Comparison of ENCODE assay signal across 25 mouse cellular contexts in the genomic region with DNA sequence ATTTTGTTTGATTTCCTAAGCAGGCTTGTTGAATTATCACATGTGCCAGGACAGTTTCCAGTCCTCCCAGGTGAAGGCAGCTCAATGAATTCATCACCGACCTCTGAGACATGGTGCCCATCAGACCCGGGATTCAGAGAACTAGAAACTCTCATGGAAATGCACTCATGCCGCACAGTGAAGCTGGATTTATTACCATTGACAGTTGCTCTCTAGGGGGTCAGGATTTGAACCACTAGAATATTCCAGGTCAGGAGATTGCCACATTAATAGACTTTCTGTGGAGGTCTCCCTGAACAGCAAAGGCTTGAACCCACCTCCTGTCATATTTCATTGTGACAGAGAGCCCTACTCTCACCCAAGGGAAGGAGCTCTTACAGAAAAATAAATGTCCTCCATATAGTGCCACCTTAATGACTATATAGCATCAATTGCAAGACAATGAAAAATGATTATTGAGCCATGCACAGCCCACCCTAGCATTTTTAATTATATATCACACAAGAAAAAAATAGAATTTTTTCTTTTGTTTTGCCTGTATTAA.
A peak's percentile ranks its signal among the peaks of the same experiment; 100 is the strongest.
DNase-seq lines count a peak whose midpoint lies in the region; ATAC-seq and TF ChIP-seq lines count a peak whose summit lies in the region.
"Had no signal": no experiment of that assay in that cellular context is flagged by ENCODE, and none has a peak within 500 bp of the region (broad histone marks: within the 10 kb centered on the region; RNA-seq: fewer than 3 reads in every experiment).

No protein-coding gene starts in this region.

- H3K9ac ChIP-seq in heart, embryonic 15.5 days: no peak overlapping the region
- no peak overlapping the region for H3K9ac ChIP-seq in midbrain, embryonic 12.5 days (replicated peaks)
- no peak overlapping the region for H3K9ac ChIP-seq in hindbrain, postnatal 0 days (replicated peaks; ENCODE audit: low read length)
- H3K9ac ChIP-seq: embryonic facial prominence, embryonic 15.5 days; forebrain, embryonic 12.5 days; forebrain, postnatal 0 days; liver, embryonic 12.5 days; liver, postnatal 0 days had no signal

- whole genome bisulfite sequencing in heart, embryonic 15.5 days: 82% methylated on average over 3 of the region's 3 CpGs
- WGBS in midbrain, embryonic 12.5 days: 57% methylated on average over 3 of the region's 3 CpGs
- 88% methylated on average over 3 of the region's 3 CpGs for WGBS in midbrain, embryonic 10.5 days
- 63% methylated on average over 3 of the region's 3 CpGs for WGBS in hindbrain, postnatal 0 days

- no peak overlapping the region for H3K4me3 ChIP-seq in heart, embryonic 15.5 days
- no peak overlapping the region for H3K4me3 ChIP-seq in midbrain, embryonic 12.5 days
- no peak overlapping the region for H3K4me3 ChIP-seq in midbrain, embryonic 10.5 days
- no peak overlapping the region for H3K4me3 ChIP-seq in hindbrain, postnatal 0 days (ENCODE audit: low read length)
- H3K4me3 ChIP-seq: embryonic facial prominence, embryonic 15.5 days; forebrain, embryonic 12.5 days; liver, embryonic 12.5 days had no signal

- H3K9me3 ChIP-seq in heart, embryonic 15.5 days (replicated peaks): no peaks in the 10 kb centered on the region
- no peaks in the 10 kb centered on the region for H3K9me3 ChIP-seq in midbrain, embryonic 12.5 days
- H3K9me3 ChIP-seq in midbrain, embryonic 10.5 days (replicated peaks): no peaks in the 10 kb centered on the region
- H3K9me3 ChIP-seq in hindbrain, postnatal 0 days (ENCODE audit: low read length): no peaks in the 10 kb centered on the region
- H3K9me3 ChIP-seq: embryonic facial prominence, embryonic 15.5 days; forebrain, embryonic 12.5 days; liver, embryonic 12.5 days had no signal

- no peak for ATAC-seq in heart, embryonic 15.5 days (replicated peaks; ENCODE audit: insufficient number of reproducible peaks, insufficient read depth, low FRiP score, low read depth)
- ATAC-seq in midbrain, embryonic 12.5 days (ENCODE audit: low FRiP score, low read depth): peak; percentile 31; the same call in 1 of the 2 replicates
- ATAC-seq in hindbrain, postnatal 0 days: 0 out of 2 replicates have a peak, but pooled peaks have one; percentile 24
- ATAC-seq: forebrain, postnatal 0 days; intestine, embryonic 16.5 days; liver, embryonic 12.5 days; liver, postnatal 0 days; Patski had no signal

- H3K27ac ChIP-seq in heart, embryonic 15.5 days: peak overlapping the region; percentile 26; the same call in 1 of the 2 replicates
- H3K27ac ChIP-seq in midbrain, embryonic 12.5 days (replicated peaks): no peak overlapping the region
- H3K27ac ChIP-seq in midbrain, embryonic 10.5 days (replicated peaks): no peak overlapping the region
- no peak overlapping the region for H3K27ac ChIP-seq in hindbrain, postnatal 0 days
- H3K27ac ChIP-seq: embryonic facial prominence, embryonic 15.5 days; forebrain, embryonic 12.5 days; kidney, postnatal 0 days; liver, embryonic 12.5 days had no signal

- intact Hi-C loops in left cerebral cortex, postnatal 14 days (cut with DNase I): no loop called here

- H3K4me2 ChIP-seq in heart, embryonic 15.5 days: no peak overlapping the region
- no peak overlapping the region for H3K4me2 ChIP-seq in midbrain, embryonic 12.5 days (replicated peaks)
- no peak overlapping the region for H3K4me2 ChIP-seq in hindbrain, postnatal 0 days (ENCODE audit: low read depth, low read length)
- H3K4me2 ChIP-seq: embryonic facial prominence, embryonic 15.5 days; forebrain, embryonic 12.5 days; liver, embryonic 12.5 days had no signal

- H3K4me1 ChIP-seq in heart, embryonic 15.5 days (replicated peaks): peaks cover 4% of the 10 kb centered on the region; the same call in 1 of the 2 replicates
- 0 out of 2 replicates have a peak, but pooled peaks cover 5% of the 10 kb centered on the region for H3K4me1 ChIP-seq in midbrain, embryonic 12.5 days
- H3K4me1 ChIP-seq in midbrain, embryonic 10.5 days: peaks cover 15% of the 10 kb centered on the region
- no peaks in the 10 kb centered on the region for H3K4me1 ChIP-seq in hindbrain, postnatal 0 days (ENCODE audit: insufficient read depth, low read length)
- H3K4me1 ChIP-seq: embryonic facial prominence, embryonic 15.5 days; liver, embryonic 12.5 days had no signal

- no peaks in the 10 kb centered on the region for H3K27me3 ChIP-seq in heart, embryonic 15.5 days
- H3K27me3 ChIP-seq in midbrain, embryonic 12.5 days: no peaks in the 10 kb centered on the region
- 0 out of 2 replicates have a peak, but pooled peaks cover 3% of the 10 kb centered on the region for H3K27me3 ChIP-seq in midbrain, embryonic 10.5 days (ENCODE audit: low read depth, poor library complexity, severe bottlenecking)
- no peaks in the 10 kb centered on the region for H3K27me3 ChIP-seq in hindbrain, postnatal 0 days (ENCODE audit: insufficient read depth, low read length)
- H3K27me3 ChIP-seq: embryonic facial prominence, embryonic 15.5 days; liver, embryonic 12.5 days; Patski had no signal

- no peaks in the 10 kb centered on the region for H3K36me3 ChIP-seq in heart, embryonic 15.5 days
- H3K36me3 ChIP-seq in midbrain, embryonic 12.5 days: no peaks in the 10 kb centered on the region
- H3K36me3 ChIP-seq in midbrain, embryonic 10.5 days: no peaks in the 10 kb centered on the region
- no peaks in the 10 kb centered on the region for H3K36me3 ChIP-seq in hindbrain, postnatal 0 days (ENCODE audit: insufficient read depth, low read length)
- H3K36me3 ChIP-seq: embryonic facial prominence, embryonic 15.5 days; forebrain, embryonic 12.5 days; liver, embryonic 12.5 days had no signal

- no peak for DNase-seq in heart, adult 8-10 months (ENCODE audit: low spot score)
- no peak for DNase-seq in midbrain, embryonic 10.5 days (ENCODE audit: low spot score)
- DNase-seq in hindbrain, postnatal 0 days (ENCODE audit: low spot score): no peak
- DNase-seq in retina, embryonic 14.5 days (ENCODE audit: low spot score): peak; percentile 67
- DNase-seq in left cerebral cortex, postnatal 14 days (ENCODE audit: low spot score in 2 of 2): no peak
- DNase-seq: adrenal gland, postnatal 10 days; cerebellum, adult 8-10 months; cerebellum, postnatal 25 days; forebrain, postnatal 0 days; gastrocnemius, postnatal 10 days; kidney, adult 8-10 months; kidney, postnatal 4 days; left cerebral cortex, postnatal 4 days; liver, postnatal 0 days; lung, postnatal 36 days; thymus, adult 2 months; thymus, postnatal 36 days had no signal

- no peak for TF ChIP-seq CTCF in hindbrain, postnatal 0 days (IDR thresholded peaks at IDR 0.05; ENCODE audit: low read depth)
